Mouse (Mus musculus) spleen, postnatal 0 days (tissue): Measurements from ENCODE around the gene Zfp759. TPM values are rescaled to one million over a fixed set of nuclear protein-coding genes. Genes with fewer than 3 reads are reported as not detected.

ENCODE experiments used
- polyA plus RNA-seq: library from polyadenylated mRNA; unstranded; fragments of >200 nt; fragmentation: Nextera tagmentation; extraction: Ambion mirVana; gene quantifications from 2 replicates; pipeline ENCODE4 v1.2.1, GENCODE M21; 2015

Zfp759 gene
- 0.47 and 0.56 TPM in 2 replicates for polyA plus RNA-seq

GRCm38 (mm10) chr13:67121360-67121759 is at the start of gene Zfp759:
Gene Zfp759, plus strand, starts transcription at chr13:67121660.

GRCm38 (mm10) chr13:67097876-67098275 is 23.6 kb upstream of the Zfp759 start, which contains the start of gene Zfp708:
Gene Zfp708, minus strand, starts transcription at chr13:67097976.

GRCm38 (mm10) chr13:67108194-67108820 is 13.2 kb upstream of the Zfp759 start, which contains the start of gene Gm28557:
Gene Gm28557, minus strand, starts transcription at chr13:67108604.

GRCm38 (mm10) chr13:67116163-67116562 is 5.3 kb upstream of the Zfp759 start, which contains the start of gene Rslcan18:
Gene Rslcan18, minus strand, starts transcription at chr13:67116263.

GRCm38 (mm10) chr13:67172991-67173722 is 51.7 kb downstream of the Zfp759 start, which contains the start of gene Rsl1:
Gene Rsl1, plus strand, starts transcription at chr13:67173182.

Other genes starting within 250 kb of the Zfp759 start
- 0.26 and 0.84 TPM in 2 replicates for gene Gm10767, start 216.7 kb upstream of the Zfp759 start, polyA plus RNA-seq
- gene Zfp712, start 60.5 kb upstream of the Zfp759 start, polyA plus RNA-seq = 0.94 and 1.3 TPM in 2 replicates
- gene Zfp708, start 23.7 kb upstream of the Zfp759 start, polyA plus RNA-seq = 1.6 and 1.8 TPM in 2 replicates
- 1.3 and 1.5 TPM in 2 replicates for gene Gm28557, start 13.1 kb upstream of the Zfp759 start, polyA plus RNA-seq
- 0.10 and 0.18 TPM in 2 replicates for gene Rslcan18, start 5.4 kb upstream of the Zfp759 start, polyA plus RNA-seq
- 1.9 and 3.0 TPM in 2 replicates for gene Rsl1, start 51.5 kb downstream of the Zfp759 start, polyA plus RNA-seq
- gene Zfp455, start 72.8 kb downstream of the Zfp759 start, polyA plus RNA-seq = 0.48 and 0.76 TPM in 2 replicates
- 0.95 and 1.1 TPM in 2 replicates for gene Zfp458, start 156.8 kb downstream of the Zfp759 start, polyA plus RNA-seq
- 0.49 and 0.53 TPM in 2 replicates for gene Zfp457, start 184.8 kb downstream of the Zfp759 start, polyA plus RNA-seq
- 1.3 TPM in 2 replicates for gene Zfp595, start 210.9 kb downstream of the Zfp759 start, polyA plus RNA-seq
- 0.25 TPM in 1 of 2 replicates, not detected in the other for gene Gm28044, start 238.9 kb downstream of the Zfp759 start, polyA plus RNA-seq
- 0.78 and 0.92 TPM in 2 replicates for gene Zfp953, start 238.9 kb downstream of the Zfp759 start, polyA plus RNA-seq